Mouse (Mus musculus) midbrain, embryonic 16.5 days (tissue): Measurements from ENCODE around the gene Hps1. TPM values are rescaled to one million over a fixed set of nuclear protein-coding genes. Genes with fewer than 3 reads are reported as not detected.
"Not testable (repeated sequence)": the region's sequence is repeated elsewhere in the genome, so short reads cannot be mapped to it uniquely, and the experiment has no call there.

ENCODE experiments used
- ATAC-seq: fragments of 200-750 bp; cut with Nextera tagmentation; 2 replicates; pipeline ENCODE4 v1.8.0; 2017; ENCODE audit warnings: moderate TSS enrichment
- H3K27ac ChIP-seq: fragments of 300-500 bp; sonication (generic); 2 replicates; pipeline ENCODE4 v1.5.1; 2014; ENCODE audit warnings: mild to moderate bottlenecking, low read length, mixed read lengths
- H3K27me3 ChIP-seq: fragments of 300-500 bp; sonication (generic); 2 replicates; pipeline ENCODE4 v1.6.1; 2014; ENCODE audit warnings: low read depth, low read length, mixed read lengths; ENCODE audit not compliant: control insufficient read depth, insufficient read depth
- H3K36me3 ChIP-seq: fragments of 300-500 bp; sonication (generic); 2 replicates; pipeline ENCODE4 v1.6.1; 2014; ENCODE audit warnings: mild to moderate bottlenecking, low read length, moderate library complexity, mixed read lengths; ENCODE audit not compliant: control insufficient read depth, insufficient read depth
- H3K4me1 ChIP-seq: fragments of 300-500 bp; sonication (generic); 2 replicates; pipeline ENCODE4 v1.6.1; 2014; ENCODE audit warnings: mild to moderate bottlenecking, low read length, mixed read lengths; ENCODE audit not compliant: control insufficient read depth, insufficient read depth
- H3K4me2 ChIP-seq: fragments of 300-500 bp; sonication (generic); 2 replicates; pipeline ENCODE4 v1.6.1; 2014; ENCODE audit warnings: mild to moderate bottlenecking, low read length, mixed read lengths
- H3K4me3 ChIP-seq: fragments of 300-500 bp; sonication (generic); 2 replicates; pipeline ENCODE4 v1.5.1; 2014; ENCODE audit warnings: low read depth, mild to moderate bottlenecking, low read length, moderate library complexity, mixed read lengths
- H3K9ac ChIP-seq: fragments of 300-500 bp; sonication (generic); 2 replicates; pipeline ENCODE4 v1.6.1; 2014; ENCODE audit warnings: low read depth, low read length, mixed read lengths
- H3K9me3 ChIP-seq: fragments of 300-500 bp; sonication (generic); replicated peaks from 2 replicates; pipeline ENCODE4 v1.6.1; 2014; ENCODE audit warnings: mild to moderate bottlenecking, low read length, mixed read lengths; ENCODE audit not compliant: control insufficient read depth, poor library complexity, severe bottlenecking
- WGBS: fragments of 180-500 bp; shearing (Covaris S2); extraction: QIAGEN DNeasy Blood & Tissue Kit; methylation state at CpG from one replicate; pipeline ENCODE4 v1.1.7; 2014; 5-methylcytosine and 5-hydroxymethylcytosine counted together
- polyA plus RNA-seq: library from polyadenylated mRNA; unstranded; fragments of >200 nt; fragmentation: Nextera tagmentation; extraction: Ambion mirVana; gene quantifications from 2 replicates; pipeline ENCODE4 v1.2.1, GENCODE M21; 2015

The Hps1 gene
- polyA plus RNA-seq, 1 experiment from 2014 or later: 11.7 TPM

GRCm38 (mm10) chr19:42795801-42796200 lies 16.0 kb upstream of the Hps1 start:
- Histone ChIP-seq H3K4me1 (no peaks in the 10 kb centered on the region; the same call in 1 of the 2 replicates), H3K9me3 (no peaks in the 10 kb centered on the region), H3K27me3 (no peaks in the 10 kb centered on the region), H3K4me2 (peak overlapping the region; percentile 93), H3K36me3 (no peaks in the 10 kb centered on the region), H3K4me3 (peak overlapping the region; percentile 47; the same call in 1 of the 2 replicates), H3K9ac (peak overlapping the region; percentile 73; the same call in 1 of the 2 replicates), H3K27ac (no peak overlapping the region)
- no peak for ATAC-seq
- WGBS: 31% methylated on average over 9 of the region's 9 CpGs

GRCm38 (mm10) chr19:42794914-42795613 lies 15.3 kb upstream of the Hps1 start:
- 3% methylated on average over 31 of the region's 31 CpGs for WGBS
- Histone ChIP-seq H3K4me3 (peak overlapping the region; percentile 47), H3K36me3 (no peaks in the 10 kb centered on the region), H3K4me2 (peak overlapping the region; percentile 93), H3K27me3 (no peaks in the 10 kb centered on the region), H3K9me3 (no peaks in the 10 kb centered on the region), H3K27ac (no peak overlapping the region), H3K9ac (peak overlapping the region; percentile 73), H3K4me1 (no peaks in the 10 kb centered on the region; the same call in 1 of the 2 replicates)
- ATAC-seq: peak; percentile 93

- Histone ChIP-seq H3K4me3 (no peak overlapping the region), H3K4me1 (peaks cover 12% of the 10 kb centered on the region), H3K36me3 (no peaks in the 10 kb centered on the region), H3K9ac (no peak overlapping the region), H3K27me3 (no peaks in the 10 kb centered on the region), H3K27ac (no peak overlapping the region), H3K4me2 (no peak overlapping the region), H3K9me3 (no peaks in the 10 kb centered on the region)
- ATAC-seq: no peak
- WGBS: 53% methylated on average over 5 of the region's 5 CpGs
Measured at GRCm38 (mm10) chr19:42788311-42788710, 8.5 kb upstream of the Hps1 start.

- Histone ChIP-seq H3K4me2 (peak overlapping the region; percentile 31), H3K27ac (peak overlapping the region; percentile 79)
- WGBS: 17% methylated on average over 8 of the region's 8 CpGs
Measured at GRCm38 (mm10) chr19:42785562-42786220, 5.9 kb upstream of the Hps1 start.

GRCm38 (mm10) chr19:42785129-42785528 lies 5.4 kb upstream of the Hps1 start:
- Histone ChIP-seq H3K4me1 (peaks cover 12% of the 10 kb centered on the region), H3K27me3 (no peaks in the 10 kb centered on the region), H3K27ac (peak overlapping the region; percentile 79), H3K9ac (no peak overlapping the region), H3K4me2 (no peak overlapping the region), H3K4me3 (no peak overlapping the region), H3K9me3 (no peaks in the 10 kb centered on the region), H3K36me3 (no peaks in the 10 kb centered on the region)
- 22% methylated on average over 2 of the region's 2 CpGs for WGBS
- ATAC-seq: no peak

More at GRCm38 (mm10) chr19:42785562-42786220, 5.9 kb upstream of the Hps1 start:
- peak; percentile 55 for ATAC-seq
- Histone ChIP-seq H3K36me3 (no peaks in the 10 kb centered on the region), H3K4me1 (peaks cover 12% of the 10 kb centered on the region), H3K4me3 (no peak overlapping the region), H3K27me3 (no peaks in the 10 kb centered on the region), H3K9me3 (no peaks in the 10 kb centered on the region), H3K9ac (peak overlapping the region; percentile 42)

GRCm38 (mm10) chr19:42780156-42780538 lies 369 bp upstream of the Hps1 start:
- Histone ChIP-seq H3K4me3 (peak overlapping the region; percentile 63), H3K4me2 (peak overlapping the region; percentile 80), H3K9ac (peak overlapping the region; percentile 76), H3K27ac (peak overlapping the region; percentile 88)
- 63% methylated on average over 7 of the region's 7 CpGs for WGBS
- not testable (repeated sequence) for H3K36me3 ChIP-seq, ATAC-seq, H3K4me1 ChIP-seq, H3K27me3 ChIP-seq, H3K9me3 ChIP-seq

GRCm38 (mm10) chr19:42777801-42778200 lies 2.0 kb downstream of the Hps1 start:
- H3K36me3 ChIP-seq: no peaks in the 10 kb centered on the region
- H3K27me3 ChIP-seq: no peaks in the 10 kb centered on the region
- H3K9ac ChIP-seq: no peak overlapping the region
- no peak for ATAC-seq
- no peaks in the 10 kb centered on the region; the same call in 1 of the 2 replicates for H3K4me1 ChIP-seq
- no peak overlapping the region for H3K27ac ChIP-seq
- no peak overlapping the region for H3K4me3 ChIP-seq
- no peaks in the 10 kb centered on the region for H3K9me3 ChIP-seq
- WGBS: 90% methylated on average over 5 of the region's 5 CpGs
- no peak overlapping the region for H3K4me2 ChIP-seq

- ATAC-seq: no peak
- H3K27ac ChIP-seq: no peak overlapping the region
Measured at GRCm38 (mm10) chr19:42776813-42777212, 3.0 kb downstream of the Hps1 start.

More at GRCm38 (mm10) chr19:42776813-42777212, 3.0 kb downstream of the Hps1 start:
- H3K4me1 ChIP-seq: no peaks in the 10 kb centered on the region; the same call in 1 of the 2 replicates
- 97% methylated on average over 1 of the region's 1 CpGs for WGBS
- no peaks in the 10 kb centered on the region for H3K27me3 ChIP-seq
- H3K9me3 ChIP-seq: no peaks in the 10 kb centered on the region
- H3K9ac ChIP-seq: no peak overlapping the region
- no peak overlapping the region for H3K4me2 ChIP-seq
- H3K4me3 ChIP-seq: no peak overlapping the region
- H3K36me3 ChIP-seq: no peaks in the 10 kb centered on the region
